8 mouse cellular contexts compared by ENCODE assay signal in the genomic region with DNA sequence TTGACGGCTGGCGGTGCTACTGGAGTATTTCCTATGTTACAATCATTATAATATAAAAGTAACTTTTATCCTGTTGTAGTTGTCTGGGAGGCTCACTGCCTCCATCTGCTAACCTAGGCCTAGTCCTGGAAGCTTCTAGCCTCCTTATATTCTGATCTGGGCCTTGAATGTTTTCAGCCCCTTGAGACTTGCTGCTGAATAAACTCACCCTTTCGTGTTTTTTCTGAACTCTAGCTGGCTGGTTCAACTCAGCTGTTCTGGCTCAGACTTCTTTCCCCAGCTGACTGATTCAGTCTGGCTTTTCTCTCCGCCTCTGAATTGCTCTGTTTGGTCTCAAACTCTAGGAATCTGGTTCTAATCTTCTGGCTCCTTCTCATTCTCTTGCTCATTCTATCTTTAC. TPM values are rescaled to one million over a fixed set of nuclear protein-coding genes. Genes with fewer than 3 reads are reported as not detected.
DNase-seq lines count a peak whose midpoint lies in the region; ATAC-seq and TF ChIP-seq lines count a peak whose summit lies in the region.

No protein-coding gene starts in this region.

- peaks cover 1% of the 10 kb centered on the region for H3K79me2 ChIP-seq in MEL (ENCODE audit: control insufficient read depth, insufficient read depth, low read length, poor library complexity)

- 73% methylated on average over 4 of the region's 4 CpGs for WGBS in heart, embryonic 13.5 days
- WGBS in hindbrain, embryonic 10.5 days = 84% methylated on average over 4 of the region's 4 CpGs
- 73% methylated on average over 4 of the region's 4 CpGs for WGBS in midbrain, embryonic 10.5 days

- H3K4me3 ChIP-seq in heart, embryonic 13.5 days = peak overlapping the region; percentile 66
- peak overlapping the region; percentile 78 for H3K4me3 ChIP-seq in MEL (ENCODE audit: control insufficient read depth in 1 of 2, insufficient read depth in 1 of 2, low read depth in 2 of 2, low read length in 2 of 2)
- H3K4me3 ChIP-seq in hindbrain, embryonic 10.5 days = peak overlapping the region; percentile 82
- H3K4me3 ChIP-seq in midbrain, embryonic 10.5 days = peak overlapping the region; percentile 71

- no peak for TF ChIP-seq CTCF in MEL (IDR thresholded peaks at IDR 0.05 in 2 of 3, conservative IDR thresholded peaks at IDR 0.05 in 1 of 3; ENCODE audit: control insufficient read depth in 1 of 3, insufficient read depth in 1 of 3, low read depth in 2 of 3, low read length in 3 of 3, poor library complexity in 1 of 3, severe bottlenecking in 1 of 3)

- peak overlapping the region; percentile 81; the same call in 1 of the 2 replicates for H3K27ac ChIP-seq in heart, embryonic 13.5 days (replicated peaks)
- no peak overlapping the region; the same call in 1 of the 2 replicates for H3K27ac ChIP-seq in MEL (ENCODE audit: control insufficient read depth, low read depth, low read length)
- peak overlapping the region; percentile 93 for H3K27ac ChIP-seq in hindbrain, embryonic 10.5 days
- peak overlapping the region; percentile 90 for H3K27ac ChIP-seq in midbrain, embryonic 10.5 days (replicated peaks)

- H3K36me3 ChIP-seq in heart, embryonic 13.5 days = peaks cover 33% of the 10 kb centered on the region
- peaks cover 0 to 4% of the 10 kb centered on the region in 2 experiments; a peak in 2 of 4 replicates for H3K36me3 ChIP-seq in MEL (ENCODE audit: control insufficient read depth in 1 of 2, insufficient read depth in 2 of 2, low read length in 2 of 2)
- H3K36me3 ChIP-seq in hindbrain, embryonic 10.5 days = peaks cover 34% of the 10 kb centered on the region
- peaks cover 34% of the 10 kb centered on the region for H3K36me3 ChIP-seq in midbrain, embryonic 10.5 days

- TF ChIP-seq RAD21 in MEL (IDR thresholded peaks at IDR 0.05; ENCODE audit: low read depth, low read length) = no peak

- no peak for TF ChIP-seq EP300 in MEL (IDR thresholded peaks at IDR 0.05; ENCODE audit: low read depth in 1 of 2, low read length in 2 of 2)

- peaks cover 12% of the 10 kb centered on the region for H3K27me3 ChIP-seq in heart, embryonic 13.5 days (replicated peaks)
- no peaks in the 10 kb centered on the region for H3K27me3 ChIP-seq in MEL (ENCODE audit: control insufficient read depth in 1 of 2, insufficient read depth in 2 of 2, low read length in 2 of 2)
- H3K27me3 ChIP-seq in hindbrain, embryonic 10.5 days (ENCODE audit: insufficient read depth, poor library complexity, severe bottlenecking) = no peaks in the 10 kb centered on the region
- H3K27me3 ChIP-seq in midbrain, embryonic 10.5 days (ENCODE audit: low read depth, poor library complexity, severe bottlenecking) = no peaks in the 10 kb centered on the region

- H3K4me1 ChIP-seq in heart, embryonic 13.5 days = peaks cover 15% of the 10 kb centered on the region
- H3K4me1 ChIP-seq in MEL (ENCODE audit: control insufficient read depth in 1 of 2, insufficient read depth in 2 of 2, low read length in 2 of 2) = peaks cover 0 to 4% of the 10 kb centered on the region in 2 experiments; a peak in 2 of 4 replicates
- H3K4me1 ChIP-seq in hindbrain, embryonic 10.5 days (replicated peaks) = peaks cover 22% of the 10 kb centered on the region
- H3K4me1 ChIP-seq in midbrain, embryonic 10.5 days = peaks cover 27% of the 10 kb centered on the region

- H3K9ac ChIP-seq in heart, embryonic 13.5 days = peak overlapping the region; percentile 80
- H3K9ac ChIP-seq in MEL (ENCODE audit: control insufficient read depth, low read depth, low read length, poor library complexity, severe bottlenecking) = peak overlapping the region; percentile 88

- ATAC-seq in heart, embryonic 13.5 days (ENCODE audit: extremely low read depth, insufficient number of reproducible peaks, low FRiP score, low TSS enrichment) = no peak

- no peaks in the 10 kb centered on the region for H3K9me3 ChIP-seq in heart, embryonic 13.5 days
- H3K9me3 ChIP-seq in MEL (replicated peaks; ENCODE audit: insufficient read depth, low read length) = no peaks in the 10 kb centered on the region
- no peaks in the 10 kb centered on the region for H3K9me3 ChIP-seq in hindbrain, embryonic 10.5 days
- no peaks in the 10 kb centered on the region for H3K9me3 ChIP-seq in midbrain, embryonic 10.5 days (replicated peaks)

- peak overlapping the region; percentile 79 for H3K4me2 ChIP-seq in heart, embryonic 13.5 days

- no peak for TF ChIP-seq POLR2A in MEL (IDR thresholded peaks at IDR 0.05; ENCODE audit: control insufficient read depth in 1 of 2, insufficient read depth in 1 of 2, low read depth in 1 of 2, low read length in 2 of 2, poor library complexity in 1 of 2)

- intact Hi-C loops in heart, postnatal 10 days (cut with DNase I) = no loop called here

- DNase-seq in heart, postnatal 10 days = no peak
- DNase-seq in MEL (ENCODE audit: low read depth, low spot score) = peak; percentile 25
- no peak for DNase-seq in hindbrain, embryonic 10.5 days (ENCODE audit: low spot score)
- DNase-seq in midbrain, embryonic 10.5 days (ENCODE audit: low spot score) = no peak
- DNase-seq in adrenal gland, adult 2 months = no peak
- DNase-seq in adrenal gland, postnatal 25 days = no peak
- DNase-seq in thymus, postnatal 10 days (ENCODE audit: low spot score in 2 of 2) = no peak

TF ChIP-seq in MEL, 35 proteins besides CTCF, POLR2A, EP300 and RAD21:
- TF ChIP-seq KAT2A (conservative IDR thresholded peaks at IDR 0.05; ENCODE audit: low read depth, low read length) (no peak), MAX (IDR thresholded peaks at IDR 0.05; ENCODE audit: low read length) (no peak), TBP (IDR thresholded peaks at IDR 0.05; ENCODE audit: low read depth, low read length) (no peak), RCOR1 (IDR thresholded peaks at IDR 0.05; ENCODE audit: low read depth, low read length) (no peak), POLR2AphosphoS5 (IDR thresholded peaks at IDR 0.05; ENCODE audit: borderline replicate concordance, low read depth, low read length) (no peak), MYB (IDR thresholded peaks at IDR 0.05; ENCODE audit: low read depth, low read length) (no peak), UBTF (IDR thresholded peaks at IDR 0.05; ENCODE audit: borderline replicate concordance, insufficient read depth, low read depth, low read length) (no peak), USF2 (IDR thresholded peaks at IDR 0.05; ENCODE audit: borderline replicate concordance in 1 of 2, insufficient read depth in 1 of 2, low read depth in 1 of 2, low read length in 2 of 2) (no peak), MAFK (IDR thresholded peaks at IDR 0.05; ENCODE audit: borderline replicate concordance, low read depth, low read length) (no peak), MXI1 (IDR thresholded peaks at IDR 0.05; ENCODE audit: low read depth, low read length) (no peak)

RNA-seq across cellular contexts. Expression of a gene that starts 0.9 kb away (rescaled TPM):
- polyA plus RNA-seq in heart, embryonic 13.5 days (2015; fragmentation: Nextera tagmentation; extraction: Ambion mirVana) = 13.9 and 15.0 TPM in 2 replicates
- 10 to 100 TPM; 29.5 to 37.5 TPM for total RNA-seq in heart, postnatal 10 days (2021)
- 23.6 and 24.4 TPM in 2 replicates for total RNA-seq in MEL (2012; rRNA removed)
- 10 to 100 TPM in 1 of 2 experiments, not detected in 1; 27.7 TPM for polyA plus RNA-seq in MEL (2012; ENCODE audit: insufficient read depth in 1 of 2, insufficient read length in 2 of 2, low read depth in 1 of 2, low replicate concordance in 2 of 2, missing spikeins in 1 of 2)
- polyA plus RNA-seq in hindbrain, embryonic 10.5 days (2016; fragmentation: Nextera tagmentation; extraction: Ambion mirVana) = 31.6 and 32.0 TPM in 2 replicates
- 28.5 and 32.8 TPM in 2 replicates for polyA plus RNA-seq in midbrain, embryonic 10.5 days (2016; fragmentation: Nextera tagmentation; extraction: Ambion mirVana)
- total RNA-seq in adrenal gland, adult 2 months (2021) = 10 to 100 TPM; 38.5 to 51.4 TPM
- polyA plus RNA-seq in adrenal gland, adult 2 months (2012; rRNA removed) = 49.5 and 56.9 TPM in 2 replicates
- 52.1 and 53.4 TPM in 2 replicates for total RNA-seq in adrenal gland, postnatal 25 days (2021)

RNA-seq across cellular contexts. Expression of a gene that starts 47.2 kb away (rescaled TPM):
- polyA plus RNA-seq in heart, embryonic 13.5 days (2015; fragmentation: Nextera tagmentation; extraction: Ambion mirVana) = not detected in 2 replicates
- total RNA-seq in heart, postnatal 10 days (2021) = not detected
- not detected in 2 replicates for total RNA-seq in MEL (2012; rRNA removed)
- polyA plus RNA-seq in MEL (2012; ENCODE audit: insufficient read depth in 1 of 2, insufficient read length in 2 of 2, low read depth in 1 of 2, low replicate concordance in 2 of 2, missing spikeins in 1 of 2) = not detected
- polyA plus RNA-seq in hindbrain, embryonic 10.5 days (2016; fragmentation: Nextera tagmentation; extraction: Ambion mirVana) = 0.24 and 0.92 TPM in 2 replicates
- 0.22 and 0.55 TPM in 2 replicates for polyA plus RNA-seq in midbrain, embryonic 10.5 days (2016; fragmentation: Nextera tagmentation; extraction: Ambion mirVana)
- under 1 TPM; 0.35 to 0.45 TPM for total RNA-seq in adrenal gland, adult 2 months (2021)
- 0.17 and 0.18 TPM in 2 replicates for polyA plus RNA-seq in adrenal gland, adult 2 months (2012; rRNA removed)
- 0.48 and 0.49 TPM in 2 replicates for total RNA-seq in adrenal gland, postnatal 25 days (2021)
